Mouse (Mus musculus) frontal cortex, postnatal 10 days (tissue): ENCODE measurements around the gene Slc37a3.
A peak's percentile ranks its signal among the peaks of the same experiment; 100 is the strongest.
"Not testable (repeated sequence)": the region's sequence is repeated elsewhere in the genome, so short reads cannot be mapped to it uniquely, and the experiment has no call there.

Source experiments
- DNase-seq, 2 experiments: peaks; one replicate each; pipeline ENCODE4 v3.0.0; 2022; ENCODE audit warnings: low spot score in 2 of 2, mixed read lengths in 1 of 2

Slc37a3 gene

DNA sequence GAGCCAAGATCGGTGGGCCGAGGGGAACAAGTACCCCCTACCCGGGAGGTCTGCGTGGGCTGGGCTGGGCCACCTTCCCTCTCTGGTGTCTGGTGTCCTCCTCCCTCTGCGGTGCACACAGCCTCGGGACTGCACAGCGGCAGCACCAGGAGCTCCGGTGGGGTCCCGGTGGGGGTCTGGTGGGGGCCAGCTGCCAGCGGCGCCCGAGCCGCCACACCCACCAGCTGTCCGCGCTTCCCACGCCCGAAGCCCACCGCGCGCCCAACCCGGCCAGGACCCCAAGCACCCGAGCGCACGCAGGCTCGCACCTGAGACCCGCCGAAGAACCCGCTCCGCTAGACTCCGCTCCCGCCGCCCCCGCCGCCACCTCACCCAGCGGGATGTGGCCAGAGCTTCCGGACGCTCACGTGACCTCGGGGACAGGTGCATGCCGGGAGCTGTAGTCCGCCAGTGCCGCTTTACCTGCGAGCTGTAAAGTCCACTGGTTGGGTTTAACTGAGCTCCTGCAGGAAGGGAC lies at the start of gene Slc37a3:
Slc37a3 (minus strand) TSS at position 365 of the 517 bp plus-strand sequence.
- DNase-seq, result peak; percentile 79 to 84

DNA sequence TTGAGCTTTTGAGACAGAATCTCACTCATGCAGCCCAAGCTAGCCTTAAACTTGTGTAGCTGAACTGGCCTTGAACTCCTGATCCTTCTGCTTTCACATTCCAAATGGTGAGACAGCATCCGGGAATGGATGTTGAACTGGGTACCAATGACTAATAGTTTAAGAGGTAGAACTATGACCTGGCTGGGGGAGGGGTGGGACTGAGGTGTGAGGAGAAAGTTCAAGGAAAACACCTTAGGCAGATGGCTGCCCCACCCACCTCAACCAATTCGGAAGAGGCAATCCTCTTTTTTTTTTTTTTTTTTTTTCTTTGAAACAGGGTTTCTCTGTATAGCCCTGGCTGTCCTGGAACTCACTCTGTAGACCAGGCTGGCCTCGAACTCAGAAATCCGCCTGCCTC lies 49.2 kb upstream of the Slc37a3 start:
- DNase-seq, result no peak

DNA sequence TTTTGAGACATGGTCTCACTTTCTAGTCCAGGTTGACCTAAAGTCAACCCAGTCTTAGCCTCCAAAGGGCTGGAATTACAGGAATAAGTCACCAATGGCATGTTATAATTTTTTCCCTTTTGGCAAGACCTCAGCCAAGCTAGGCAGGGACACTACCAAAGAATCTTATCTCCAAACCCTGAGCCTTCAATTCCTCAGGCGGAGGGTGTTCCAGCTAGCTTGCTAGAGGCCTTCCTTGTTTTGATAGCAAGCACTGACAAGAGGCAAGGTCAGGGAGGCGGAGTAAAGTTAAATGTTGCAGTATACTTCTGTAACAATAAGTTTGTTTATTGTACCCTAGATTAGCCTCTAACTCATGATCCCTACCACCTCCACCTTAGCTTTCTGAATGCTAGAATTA lies 47.7 kb upstream of the Slc37a3 start:
- DNase-seq, result no peak

DNA sequence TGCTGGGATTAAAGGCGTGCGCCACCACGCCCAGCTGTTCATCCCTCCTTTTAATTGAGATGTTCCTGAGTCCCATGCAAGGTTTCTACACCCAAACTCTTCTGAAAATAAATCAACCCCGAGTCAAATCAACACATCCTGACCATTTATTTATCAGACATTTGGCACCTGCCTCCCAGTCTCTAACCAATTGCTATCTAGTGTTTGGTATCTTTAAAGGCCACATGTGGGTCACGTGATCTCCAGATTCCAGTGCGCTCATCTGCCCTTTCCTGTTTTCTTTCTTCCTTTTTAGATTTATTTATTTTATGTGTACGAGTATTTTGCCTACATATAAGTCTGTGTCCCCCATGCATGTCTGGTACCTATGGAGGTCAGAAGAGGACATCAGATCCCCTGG lies 46.2 kb upstream of the Slc37a3 start:
- DNase-seq, result no peak

DNA sequence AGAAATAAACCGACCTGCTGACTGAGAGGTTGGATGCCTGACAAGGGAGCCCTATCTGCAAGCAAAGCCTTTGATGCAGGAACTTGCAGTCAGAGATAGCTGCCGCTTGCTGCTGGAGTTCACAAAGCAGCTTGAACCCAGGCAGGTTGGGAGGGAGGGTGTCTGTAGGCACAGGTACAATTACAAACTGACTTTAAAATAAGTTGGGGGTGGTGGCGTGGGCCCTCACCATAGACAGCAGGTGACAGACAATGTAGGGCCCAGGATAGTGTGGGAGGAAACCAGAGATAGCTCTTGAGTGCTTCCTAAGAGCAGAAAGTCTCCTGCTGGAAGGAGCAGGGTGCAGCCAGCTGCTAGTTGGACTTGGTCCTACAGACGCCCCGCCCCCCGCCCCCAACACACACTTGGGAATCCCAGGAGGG lies 45.7 kb upstream of the Slc37a3 start:
- DNase-seq, result no peak

DNA sequence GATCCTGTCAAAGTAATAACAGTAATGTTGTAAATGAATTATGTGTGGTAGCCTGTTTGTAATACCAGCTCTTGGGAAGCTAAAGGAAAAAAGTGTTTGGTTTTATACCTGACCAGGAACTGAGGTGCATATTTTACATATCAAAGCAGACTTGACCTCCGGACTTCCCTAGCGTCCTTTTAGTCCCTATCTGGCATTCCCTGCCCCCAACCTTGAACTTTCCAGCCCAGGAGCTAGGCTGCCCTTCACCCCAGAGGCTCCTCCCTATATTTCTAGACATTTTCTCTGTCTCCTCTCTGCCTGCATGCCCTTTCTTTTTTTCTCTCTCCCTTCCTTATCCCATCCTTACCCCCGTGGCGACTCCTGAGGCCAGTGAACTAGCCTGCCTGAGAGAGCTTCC lies 43.4 kb upstream of the Slc37a3 start:
- no peak for DNase-seq

DNA sequence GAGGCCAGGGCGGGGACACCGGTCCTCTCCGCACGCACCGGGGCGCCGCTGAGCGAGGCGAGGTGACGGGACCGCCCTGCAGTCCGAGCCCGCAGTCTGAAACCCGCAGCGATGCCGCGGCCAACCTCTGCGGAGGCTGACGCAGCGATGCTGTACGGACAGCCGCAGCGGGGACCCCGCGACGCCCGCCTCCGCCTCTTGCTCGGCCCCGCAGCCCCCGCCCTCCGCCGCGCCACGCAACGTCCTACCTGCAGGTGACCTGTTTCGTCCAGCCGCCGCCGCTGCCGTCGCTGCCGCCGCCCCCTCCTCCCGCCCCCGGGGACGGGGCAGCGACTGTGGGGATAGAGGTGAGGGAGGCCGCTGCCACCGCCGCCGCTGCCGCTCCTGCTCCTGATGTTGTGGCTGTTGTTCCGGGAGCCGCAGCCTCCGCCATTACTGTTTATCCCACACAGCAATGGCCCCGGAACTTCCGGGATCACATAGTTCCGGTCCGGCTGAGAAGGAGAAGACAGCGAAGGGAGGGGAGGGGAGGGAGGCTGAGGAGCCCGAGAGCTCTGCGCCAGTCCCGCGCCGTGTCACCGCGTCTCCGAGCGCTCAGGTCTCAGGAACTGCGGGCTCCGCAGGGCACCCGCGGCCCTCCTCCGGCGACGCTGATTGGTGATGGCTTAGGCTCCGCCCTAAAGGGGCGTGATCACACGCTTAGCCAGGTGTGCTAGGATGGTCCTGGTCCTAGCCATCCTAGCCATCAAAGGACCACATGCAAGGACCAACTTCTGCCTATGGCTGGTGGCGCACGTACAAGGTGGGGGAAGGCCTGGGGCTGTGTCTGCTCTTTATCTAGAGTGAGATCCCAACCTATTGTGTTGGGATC lies 42.6 kb upstream of the Slc37a3 start, which contains the start of gene Mkrn1:
Mkrn1 (minus strand) TSS at position 612 of the 871 bp plus-strand sequence.
- peak; percentile 74 to 80 for DNase-seq

DNA sequence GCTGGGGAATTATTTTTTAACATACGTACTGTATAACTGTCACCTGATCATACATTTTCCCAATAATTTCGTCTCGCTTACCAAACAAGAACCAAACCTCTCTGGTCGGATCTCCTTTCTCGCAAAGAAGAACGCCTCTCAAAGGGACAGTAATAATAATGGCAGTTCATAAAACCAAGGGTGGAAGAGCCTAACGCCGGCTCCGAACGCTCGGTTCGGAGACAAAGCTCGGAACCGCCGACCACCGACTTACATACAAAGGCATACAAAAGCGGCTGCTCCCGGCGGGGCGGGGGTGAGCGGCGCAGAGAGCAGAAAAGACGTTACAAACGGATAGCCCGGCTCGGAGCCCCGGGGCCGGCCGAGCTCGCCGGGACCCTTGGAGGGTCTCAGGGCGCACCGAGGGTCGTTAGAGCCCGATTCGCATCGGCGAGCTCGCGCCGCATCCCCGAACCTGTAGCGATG lies 41.9 kb upstream of the Slc37a3 start:
- DNase-seq, result peak in 1 of 2 experiments; percentile 17

DNA sequence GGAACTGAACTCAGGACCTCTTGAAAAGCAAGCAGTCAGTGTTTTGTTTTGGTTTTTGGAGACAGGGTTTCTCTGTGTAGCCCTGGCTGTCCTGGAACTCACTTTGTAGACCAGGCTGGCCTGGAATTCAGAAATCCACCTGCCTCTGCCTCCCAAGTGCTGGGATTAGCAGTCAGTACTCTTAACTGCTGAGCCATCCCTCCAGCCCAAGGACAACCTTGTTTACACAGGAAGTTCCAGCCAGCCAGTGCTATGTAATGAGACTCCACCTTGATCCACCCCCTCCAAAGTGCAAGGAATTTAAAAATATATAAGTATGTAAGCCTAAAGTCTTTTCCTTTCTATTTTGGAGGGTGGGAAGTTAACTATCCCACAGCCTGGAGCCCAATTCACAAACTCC lies 39.2 kb upstream of the Slc37a3 start:
- DNase-seq, result not testable (repeated sequence)

DNA sequence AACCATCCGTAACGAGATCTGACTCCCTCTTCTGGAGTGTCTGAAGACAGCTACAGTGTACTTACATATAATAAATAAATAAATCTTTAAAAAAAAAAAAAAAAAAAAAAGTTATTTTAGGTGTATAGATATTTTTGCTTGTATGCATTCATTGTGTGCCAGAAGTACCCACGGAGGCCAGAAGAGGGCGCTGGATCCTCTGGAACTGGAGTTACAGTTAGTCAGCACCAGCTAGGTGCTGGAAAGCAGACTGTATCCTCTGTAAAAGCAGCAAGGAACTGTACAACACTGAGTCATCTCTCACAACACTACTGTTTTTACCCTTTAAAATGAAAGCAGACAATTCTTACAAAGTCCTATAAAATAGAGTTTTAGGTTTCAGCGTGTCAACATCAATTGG lies 38.3 kb upstream of the Slc37a3 start:
- DNase-seq, result peak; percentile 54

DNA sequence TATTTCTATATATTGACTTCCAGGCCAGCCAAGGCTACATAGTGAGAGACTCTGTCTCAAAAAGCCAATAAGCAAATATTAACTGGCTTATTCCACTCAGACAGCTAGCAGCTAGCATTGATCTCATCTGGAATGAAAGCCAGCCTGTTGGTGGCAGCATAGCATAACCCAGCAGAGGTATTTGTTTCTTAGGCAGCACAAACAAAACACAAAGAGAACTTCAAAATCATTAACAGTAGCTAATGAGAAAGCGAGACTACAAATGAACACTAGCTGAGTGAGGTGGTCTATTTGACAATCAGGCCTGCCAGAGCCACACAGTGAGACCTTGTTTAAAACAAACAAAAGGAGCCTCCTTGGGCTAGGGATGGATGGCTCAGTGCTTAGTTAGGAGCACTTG lies 36.6 kb upstream of the Slc37a3 start:
- DNase-seq, result no peak

DNA sequence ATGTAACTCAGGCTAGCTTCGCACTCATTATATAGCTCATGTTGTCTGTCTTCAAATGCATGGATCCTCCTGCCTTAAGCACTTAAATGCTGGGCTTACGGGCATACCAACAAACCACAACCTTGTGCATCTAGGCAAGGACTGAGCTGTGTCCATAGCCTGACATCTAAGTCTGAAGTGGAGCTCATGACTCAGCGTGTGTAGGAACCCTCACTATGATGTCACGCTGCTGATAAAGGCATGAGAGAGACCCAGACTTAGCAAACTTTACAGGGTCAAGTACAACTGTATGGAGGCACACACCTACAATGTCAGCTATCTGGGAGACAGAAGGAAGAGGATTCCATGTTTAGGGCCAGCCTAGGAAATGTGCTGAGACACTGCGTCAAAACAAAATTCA lies 29.0 kb upstream of the Slc37a3 start:
- no peak for DNase-seq

DNA sequence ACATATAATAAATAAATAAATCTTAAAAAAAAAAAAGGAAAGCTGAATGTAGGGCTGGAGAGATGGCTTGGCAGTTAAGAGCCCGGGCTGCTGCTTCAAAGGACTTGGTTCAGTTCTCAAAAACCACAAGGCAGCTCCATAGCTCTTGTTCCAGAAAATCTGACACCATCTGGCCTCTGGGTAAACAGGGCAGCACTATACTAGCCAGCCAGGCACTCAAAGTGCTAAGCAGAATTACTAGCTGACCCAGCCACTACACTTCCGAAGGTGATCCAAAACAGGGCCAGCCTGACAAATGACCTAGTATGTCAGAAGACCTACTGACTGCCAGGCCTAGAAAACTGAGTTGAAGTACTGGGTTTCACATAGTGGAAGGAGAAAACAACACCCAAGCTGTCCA lies 25.7 kb upstream of the Slc37a3 start:
- DNase-seq, result no peak

DNA sequence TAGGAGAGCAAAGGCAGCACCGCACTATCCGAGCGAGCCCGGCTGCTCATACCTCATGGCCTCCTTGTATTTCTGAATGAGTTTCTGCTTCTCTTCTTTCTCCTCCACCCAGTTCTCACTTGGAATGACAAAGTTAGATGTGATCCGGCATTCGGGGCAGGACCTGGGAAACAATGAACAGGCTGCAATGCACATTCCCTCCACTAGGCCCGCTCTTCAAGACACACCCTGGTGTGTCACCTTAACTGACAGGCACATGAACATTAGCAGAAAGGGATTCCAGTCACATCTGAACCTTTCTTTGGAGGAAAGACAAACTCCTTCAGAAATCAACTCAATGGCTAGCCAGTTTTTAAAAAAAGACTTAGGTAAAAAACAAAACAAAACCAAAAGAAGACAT lies 22.9 kb upstream of the Slc37a3 start:
- no peak for DNase-seq

DNA sequence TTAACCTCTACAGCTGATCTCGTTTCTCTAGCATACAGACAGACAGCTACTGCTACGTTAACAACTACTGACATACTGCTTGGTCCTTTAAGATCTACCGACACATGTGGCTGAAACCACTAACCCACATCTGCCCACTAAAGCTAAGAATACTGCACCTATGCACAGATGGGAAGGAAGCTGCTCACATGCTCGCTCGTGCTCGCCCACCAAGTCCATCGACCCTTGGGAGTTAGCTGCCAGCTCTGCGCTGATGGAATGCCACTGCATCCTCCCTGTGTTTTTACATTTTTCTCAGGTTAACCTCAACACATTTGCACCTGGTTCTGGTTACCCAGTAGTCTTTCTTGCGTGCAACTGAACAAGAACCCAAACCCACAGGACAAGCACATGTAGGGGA lies 20.9 kb upstream of the Slc37a3 start:
- DNase-seq, result no peak

DNA sequence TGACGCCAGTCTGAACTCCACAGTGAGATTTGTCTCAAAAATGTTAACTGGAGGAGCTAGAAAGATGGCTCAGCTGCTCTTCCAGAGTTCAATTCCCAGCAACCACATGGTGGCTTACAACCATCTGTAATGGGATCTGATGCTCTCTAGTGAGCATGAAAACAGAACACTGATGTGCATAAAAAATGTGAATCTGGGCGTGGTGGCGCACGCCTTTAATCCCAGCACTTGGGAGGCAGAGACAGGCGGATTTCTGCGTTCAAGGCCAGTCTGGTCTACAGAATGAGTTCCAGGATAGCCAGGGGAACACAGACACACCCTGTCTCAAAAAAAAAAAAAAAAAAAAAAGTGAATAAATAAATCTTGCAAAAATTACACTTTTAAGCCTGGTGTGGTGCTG lies 19.6 kb upstream of the Slc37a3 start:
- DNase-seq, result no peak

DNA sequence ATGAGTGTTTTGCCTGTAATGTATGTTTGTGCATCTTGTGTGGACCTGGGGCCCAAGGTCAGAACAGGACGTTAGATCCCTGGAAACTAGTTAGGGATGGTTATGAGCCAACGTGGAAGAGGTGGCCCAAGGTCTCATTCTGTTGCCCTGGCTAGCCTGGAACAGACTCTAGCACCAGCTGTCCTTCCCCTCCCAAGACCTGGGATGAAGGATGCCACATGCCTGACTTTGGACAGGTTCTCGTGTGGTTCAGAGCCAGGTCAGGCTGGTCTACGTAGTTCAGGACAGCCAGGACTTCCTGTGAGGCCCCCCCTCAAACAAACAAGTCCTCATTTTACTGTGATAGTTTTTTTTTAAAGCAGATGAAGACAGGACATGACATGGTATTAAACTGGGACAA lies 18.4 kb upstream of the Slc37a3 start:
- no peak for DNase-seq

DNA sequence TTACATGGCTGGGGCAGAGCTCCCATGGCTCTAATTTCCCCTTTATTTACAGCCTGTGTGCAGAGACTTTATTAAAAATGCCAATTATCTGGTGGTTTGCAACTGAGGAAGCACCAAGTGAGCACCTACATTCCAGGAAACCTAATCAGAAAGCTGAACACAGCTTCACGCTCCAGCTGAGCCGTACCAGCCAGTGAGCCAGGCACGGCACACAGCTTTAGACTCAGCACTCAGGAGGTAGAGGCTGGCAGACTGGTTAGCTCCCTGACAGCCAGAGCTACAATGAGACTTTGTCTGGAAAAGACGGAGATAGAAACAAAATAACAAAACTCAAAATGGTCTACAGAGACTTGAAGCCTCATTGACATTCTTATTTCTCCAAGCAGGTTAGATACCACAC lies 18.0 kb upstream of the Slc37a3 start:
- DNase-seq, result no peak

DNA sequence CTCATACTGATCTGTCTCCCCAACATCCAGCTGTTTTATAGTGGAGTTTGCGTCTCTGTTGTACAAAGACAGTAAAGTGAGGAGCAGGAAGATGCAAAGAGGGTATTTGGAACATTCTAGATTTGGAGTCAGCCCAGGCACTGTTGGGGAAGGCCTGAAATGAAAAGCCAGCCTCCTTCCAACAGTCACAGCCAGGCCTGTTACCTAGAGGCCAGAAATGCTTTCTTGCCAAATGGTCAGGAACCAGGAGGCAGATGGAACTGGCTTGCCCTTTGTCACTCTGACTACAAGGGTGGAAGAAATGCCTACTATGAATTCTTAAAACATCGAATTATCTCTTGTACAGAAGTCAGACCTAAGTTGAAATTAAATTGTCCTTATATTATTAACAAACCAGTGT lies 12.5 kb upstream of the Slc37a3 start:
- DNase-seq, result no peak

DNA sequence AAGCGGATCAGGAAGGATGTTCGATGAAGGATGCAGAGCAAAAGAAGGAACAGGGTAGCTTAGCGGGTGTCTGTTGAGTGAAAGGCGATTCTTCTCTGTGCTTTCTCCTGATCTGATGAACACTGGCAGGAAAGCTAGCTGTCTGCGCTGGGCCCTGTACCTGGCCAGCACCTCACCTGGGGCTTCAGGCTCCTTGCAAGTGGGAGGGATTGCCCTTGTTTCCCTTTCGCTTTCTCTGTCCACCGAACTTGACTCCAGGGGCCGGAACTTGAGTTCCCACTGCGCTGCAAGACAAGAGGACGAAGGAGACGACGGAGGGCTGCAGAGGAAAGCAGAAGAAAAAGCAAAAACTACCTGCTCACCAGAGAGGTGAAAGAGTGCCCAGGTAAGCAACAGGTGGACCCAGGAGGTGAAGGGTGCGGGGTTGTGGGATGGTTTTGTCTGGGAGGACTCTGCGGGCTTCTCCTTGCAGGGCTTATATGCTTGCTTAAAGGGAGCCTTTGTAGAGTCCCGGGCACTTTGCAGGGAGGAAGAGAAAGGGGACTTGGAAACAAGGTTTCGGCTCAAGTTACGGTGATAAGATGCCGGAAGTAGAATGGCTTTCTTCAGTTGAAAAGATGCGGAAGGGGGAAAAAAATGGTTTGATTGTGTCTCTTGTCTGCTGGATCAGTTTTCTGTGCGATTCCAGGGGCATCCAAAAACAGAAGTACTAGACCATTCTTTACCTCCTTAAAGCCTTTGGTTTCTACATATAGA lies 3.8 kb upstream of the Slc37a3 start, which contains the start of gene Rab19:
Rab19 (plus strand) TSS at position 51 of the 756 bp plus-strand sequence.
- no peak for DNase-seq

DNA sequence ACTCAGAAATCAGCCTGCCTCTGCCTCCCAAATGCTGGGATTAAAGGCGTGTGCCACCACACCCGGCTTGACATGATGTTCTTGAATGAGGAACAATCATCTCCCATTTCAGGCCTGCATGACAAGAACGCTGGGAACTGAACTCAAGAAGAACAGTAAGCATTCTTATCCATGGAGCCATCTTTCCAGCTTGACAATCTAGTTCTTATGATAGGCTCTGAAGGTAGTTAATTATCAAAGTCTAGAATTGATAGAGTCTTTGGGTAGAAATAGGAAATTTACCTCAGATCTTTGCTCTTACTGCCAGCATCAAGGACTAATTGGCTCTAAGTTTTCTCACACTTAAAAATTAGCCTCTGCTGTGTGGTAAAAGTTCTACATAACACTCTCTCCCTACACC lies 2.8 kb upstream of the Slc37a3 start:
- DNase-seq, result no peak

DNA sequence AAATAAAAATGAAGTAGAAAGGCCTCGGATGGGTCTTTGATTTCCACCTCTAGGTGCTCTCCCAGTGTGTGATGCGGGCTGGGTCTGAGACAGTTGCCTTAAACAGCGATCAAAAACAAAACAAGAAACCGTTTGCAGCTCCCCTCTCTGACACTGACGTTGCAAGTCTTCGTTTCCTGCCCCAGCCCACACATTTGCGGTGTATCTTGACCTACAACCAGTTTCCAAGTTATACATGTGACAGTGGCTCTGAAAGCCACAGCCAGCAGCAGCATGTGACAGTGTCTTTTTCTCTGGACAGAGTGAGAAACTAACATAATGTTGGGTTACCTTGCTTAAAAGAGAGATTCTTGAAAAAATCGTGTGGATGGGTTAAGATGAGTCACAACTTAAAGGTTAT lies 2.3 kb upstream of the Slc37a3 start:
- no peak for DNase-seq

DNA sequence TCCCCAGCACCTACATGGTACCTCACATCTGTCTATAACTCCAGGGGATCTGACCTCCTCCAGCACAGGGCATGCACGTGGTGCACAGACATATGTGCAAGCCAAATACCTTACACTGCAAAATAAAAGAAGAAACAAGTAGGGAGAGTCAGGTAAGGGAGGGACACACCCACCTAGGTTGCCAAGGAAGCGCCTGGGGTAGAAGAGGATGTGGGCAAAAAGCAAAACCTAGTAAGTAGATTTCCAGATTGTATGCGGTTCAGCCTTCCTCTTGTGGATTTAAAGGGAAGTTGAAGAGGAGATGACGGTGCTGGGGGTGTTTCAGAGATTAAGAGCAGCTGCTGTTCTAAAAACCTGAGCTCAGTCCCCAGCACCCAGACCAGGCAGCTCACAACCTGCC lies 1.7 kb upstream of the Slc37a3 start:
- no peak for DNase-seq
